Mouse (Mus musculus) C2C12 (cell line): ENCODE results near the gene Cacna2d3.

Experiments
- CTCF ChIP-seq: IDR thresholded peaks from one replicate; pipeline ENCODE4 v1.5.1; 2011; ENCODE audit not compliant: control insufficient read depth, insufficient read depth, insufficient read length
- MYOG ChIP-seq: IDR thresholded peaks from one replicate; pipeline ENCODE4 v1.6.1; 2011; ENCODE audit not compliant: control insufficient read depth, insufficient read length; ENCODE audit errors: extremely low read depth
- USF1 ChIP-seq: IDR thresholded peaks from one replicate; pipeline ENCODE4 v1.6.1; 2011; ENCODE audit warnings: low read depth, mild to moderate bottlenecking, control low read depth, moderate library complexity

- TF ChIP-seq USF1 (no peak), CTCF (no peak), MYOG (no peak)
Measured at GRCm38 (mm10) chr14:28961379-28961778, 760.3 kb downstream of the Cacna2d3 start.
